Mouse (Mus musculus): ENCODE data around the gene Mettl16. TPM values are rescaled to one million over a fixed set of nuclear protein-coding genes. Genes with fewer than 3 reads are reported as not detected.

The Mettl16 gene
- total RNA-seq (2023) = 10 to 100 TPM; 48.2 to 54.1 TPM

DNA sequence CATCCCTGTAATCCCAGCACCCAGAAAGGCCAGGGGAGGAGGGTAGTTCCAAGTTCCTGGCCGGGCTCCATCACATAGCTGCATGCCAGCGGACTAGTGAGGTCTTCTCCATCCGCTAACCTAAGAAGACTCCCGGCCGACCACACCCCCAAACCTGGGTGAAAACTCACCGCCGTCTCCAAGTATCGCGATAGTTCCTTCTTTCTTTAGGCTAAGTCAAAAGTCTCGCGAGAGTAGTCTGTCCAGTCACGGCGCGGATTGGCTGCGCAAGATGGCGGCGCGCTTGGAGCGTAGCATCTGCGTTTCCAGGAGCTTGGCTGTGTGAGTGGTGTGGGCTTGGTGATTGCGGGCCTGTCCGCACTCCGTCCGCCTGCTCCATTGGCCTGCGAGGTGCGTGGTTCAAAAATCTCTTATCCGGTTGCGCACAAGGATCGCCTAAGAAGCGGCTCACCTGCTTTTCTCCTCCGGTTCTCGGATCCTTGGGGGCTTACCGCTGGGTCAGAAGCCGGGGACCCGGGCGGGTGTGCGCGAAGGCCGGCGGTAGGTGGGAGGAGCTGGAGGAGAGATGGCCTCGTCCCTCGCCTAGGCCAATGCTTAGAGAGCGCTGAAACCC lies at the start of gene Mettl16:
Gene Mettl16, plus strand, starts transcription at position 236 of the 613 bp plus-strand sequence.

DNA sequence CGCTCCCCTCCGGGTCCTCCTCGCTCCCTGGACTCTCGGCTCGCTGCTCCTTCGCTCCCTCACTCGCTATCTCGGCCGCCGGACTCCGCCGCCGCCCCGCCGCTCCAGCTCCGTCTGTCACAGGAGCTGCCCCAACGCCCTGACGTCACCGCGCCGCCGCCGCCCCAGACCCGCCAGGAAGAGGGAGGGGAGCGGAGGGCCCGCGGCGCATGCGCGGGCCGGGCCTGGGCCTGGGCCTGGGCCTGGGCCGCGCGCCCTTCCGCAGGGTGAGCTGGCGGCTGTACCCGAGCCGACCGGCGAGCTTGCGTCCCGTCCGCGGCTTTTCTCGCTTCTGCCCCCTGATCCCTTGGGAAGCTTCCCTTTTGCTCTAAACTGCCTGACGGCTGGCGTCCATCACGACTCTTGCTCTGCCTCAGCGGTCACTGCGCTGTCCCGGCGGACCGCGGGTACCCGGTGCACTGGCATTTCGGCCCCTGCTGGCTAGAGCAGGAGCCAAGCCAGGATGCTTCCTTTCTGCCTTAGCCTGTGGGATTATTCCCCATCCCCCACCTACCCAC lies 46.3 kb upstream of the Mettl16 start, which contains the start of gene Pafah1b1:
Gene Pafah1b1, minus strand, starts transcription at position 436 of the 557 bp plus-strand sequence.

DNA sequence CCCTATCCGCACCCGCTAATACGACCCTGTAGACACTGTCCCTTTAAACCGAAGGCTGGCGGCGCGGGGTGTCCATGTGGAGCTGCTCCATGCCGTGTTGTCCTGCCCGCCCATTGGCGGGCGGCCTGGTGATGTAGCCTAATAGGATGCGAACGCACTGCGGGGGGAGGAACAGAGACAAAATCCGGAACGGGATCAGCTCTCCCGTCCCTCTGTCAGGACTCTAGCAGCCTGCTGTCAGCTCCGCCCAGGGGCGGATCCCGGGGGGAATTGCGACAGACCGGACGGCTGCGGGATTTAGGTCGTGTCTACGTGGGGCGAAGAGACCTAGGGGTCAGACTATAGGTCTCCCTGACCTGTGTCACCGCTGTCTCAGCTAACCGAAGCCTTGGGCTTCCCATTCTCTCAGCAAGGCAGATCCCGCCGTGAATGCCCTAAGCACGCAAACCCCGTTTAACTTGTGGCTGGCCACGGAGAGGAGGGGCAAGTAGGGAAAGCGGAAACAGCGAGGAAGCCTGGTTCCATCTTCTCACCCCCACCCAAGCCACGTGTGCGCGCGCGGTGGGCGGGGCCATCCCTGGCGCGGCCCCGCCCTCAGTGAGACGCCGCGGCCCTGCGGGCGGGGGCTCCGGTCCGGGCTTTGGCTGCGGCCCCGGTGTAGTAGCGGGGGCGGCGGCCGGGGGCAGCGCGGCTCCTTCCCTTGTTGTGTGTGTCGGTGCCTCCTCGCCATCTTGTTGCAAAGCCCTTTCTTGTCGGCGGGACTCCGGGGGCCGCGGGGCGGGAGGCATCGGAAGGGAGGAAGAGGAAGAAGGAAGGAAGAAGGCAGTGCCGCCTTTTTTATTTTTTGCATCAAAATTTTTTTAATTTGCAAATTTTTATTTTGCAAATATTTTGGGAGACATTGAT lies 59.9 kb downstream of the Mettl16 start, which contains the start of gene Mnt:
Gene Mnt, plus strand, starts transcription at position 665 of the 906 bp plus-strand sequence.

Other genes starting within 250 kb of the Mettl16 start
- gene Rap1gap2, start 159.9 kb upstream of the Mettl16 start, total RNA-seq (2023) = 1 to 10 TPM; 5.2 to 5.3 TPM
- not detected for gene Ccdc92b, start 151.2 kb upstream of the Mettl16 start, total RNA-seq (2023)
- gene Cluh, start 121.3 kb upstream of the Mettl16 start, total RNA-seq (2023) = 10 to 100 TPM; 43.3 to 48.1 TPM
- 100 to 1,000 TPM; 127 to 130 TPM for gene Pafah1b1, start 46.2 kb upstream of the Mettl16 start, total RNA-seq (2023)
- 10 to 100 TPM; 73.3 to 96.6 TPM for gene Mnt, start 60.1 kb downstream of the Mettl16 start, total RNA-seq (2023)
- 1 to 10 TPM; 6.3 to 7.1 TPM for gene Sgsm2, start 126.2 kb downstream of the Mettl16 start, total RNA-seq (2023)
- gene Tsr1, start 127.2 kb downstream of the Mettl16 start, total RNA-seq (2023) = 10 to 100 TPM; 65.3 to 75.0 TPM
- gene Smg6, start 155.0 kb downstream of the Mettl16 start, total RNA-seq (2023) = 10 to 100 TPM; 65.1 to 69.3 TPM
- 10 to 100 TPM in 1 of 2 experiments, 1 to 10 TPM in 1; 7.8 to 12.7 TPM for gene Srr, start 155.1 kb downstream of the Mettl16 start, total RNA-seq (2023)